Mouse (Mus musculus) urinary bladder, adult 18-20 months (tissue): Measurements from ENCODE around the gene Atp5d.
A peak's percentile ranks its signal among the peaks of the same experiment; 100 is the strongest.

Experiments used
- DNase-seq, 2 experiments: peaks; one replicate each; pipeline ENCODE4 v3.0.0; 2022; ENCODE audit warnings: low spot score in 2 of 2, mixed read lengths in 2 of 2

Gene Atp5d

DNA sequence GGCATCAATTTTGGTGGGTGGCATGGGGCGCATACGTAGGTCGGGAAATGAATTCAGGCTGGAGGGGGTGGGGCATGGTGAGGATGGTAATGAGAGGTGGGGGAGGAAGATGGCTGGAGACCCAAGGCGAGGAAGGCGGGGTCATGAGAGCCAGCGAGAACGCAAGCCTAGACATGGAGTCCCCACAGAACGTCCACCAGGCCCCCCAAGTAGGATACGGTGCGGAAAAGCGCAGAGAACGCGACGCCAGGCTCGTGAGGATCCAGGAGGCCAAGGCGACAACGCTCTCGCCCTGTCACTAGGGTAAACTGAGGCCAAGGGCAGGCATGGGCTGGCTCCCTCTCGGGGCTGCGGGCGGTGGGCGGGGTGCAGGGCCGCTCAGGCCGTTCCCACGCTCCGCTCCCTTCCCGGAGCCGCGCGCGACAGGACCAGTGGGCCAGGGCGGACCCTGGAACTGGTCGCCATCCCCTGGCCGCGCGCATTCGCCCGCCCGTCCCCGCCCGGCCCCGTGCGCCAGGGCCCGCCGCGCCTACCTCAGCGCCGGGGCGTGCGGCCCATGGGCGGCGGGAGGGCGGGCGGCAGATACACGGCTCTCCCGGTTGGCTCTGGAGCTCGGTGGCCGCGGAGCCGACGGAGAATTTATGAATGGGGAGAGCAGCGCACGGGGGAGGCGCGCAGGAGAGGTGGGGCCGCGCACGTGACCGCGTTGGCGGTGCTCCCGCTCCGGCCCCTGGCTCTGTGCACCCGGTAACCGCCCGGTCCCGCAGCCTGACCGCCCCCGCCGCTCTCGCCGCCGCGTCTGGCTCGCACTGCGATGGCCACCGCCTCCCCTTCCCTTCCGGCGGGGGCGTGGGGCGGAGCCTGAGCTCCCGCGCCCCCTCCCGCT lies at the start of gene Atp5d:
Gene Atp5d (plus strand): TSS at position 80 of the 886 bp plus-strand sequence.
- peak in 1 of 2 experiments; percentile 59 for DNase-seq

DNA sequence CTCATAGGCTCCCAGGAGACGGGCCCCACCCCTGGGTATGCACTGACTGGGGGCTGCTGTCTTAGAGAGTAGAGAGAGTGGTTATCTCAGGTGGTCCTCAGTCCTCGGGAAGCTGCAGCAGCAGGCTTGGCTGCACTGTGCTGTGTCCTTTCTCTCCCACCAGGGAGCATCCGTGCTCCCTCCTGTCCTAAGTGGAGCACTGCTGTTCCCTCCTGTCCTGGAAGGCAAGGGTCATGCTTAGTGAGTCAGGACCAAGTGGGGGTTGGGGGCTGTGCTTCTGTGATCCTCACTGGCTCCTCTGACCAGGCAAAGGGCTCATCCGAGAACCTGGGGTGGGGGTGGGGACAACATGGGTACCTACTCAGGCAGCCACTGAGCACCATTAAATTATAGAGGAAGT lies 49.3 kb upstream of the Atp5d start:
- no peak for DNase-seq

DNA sequence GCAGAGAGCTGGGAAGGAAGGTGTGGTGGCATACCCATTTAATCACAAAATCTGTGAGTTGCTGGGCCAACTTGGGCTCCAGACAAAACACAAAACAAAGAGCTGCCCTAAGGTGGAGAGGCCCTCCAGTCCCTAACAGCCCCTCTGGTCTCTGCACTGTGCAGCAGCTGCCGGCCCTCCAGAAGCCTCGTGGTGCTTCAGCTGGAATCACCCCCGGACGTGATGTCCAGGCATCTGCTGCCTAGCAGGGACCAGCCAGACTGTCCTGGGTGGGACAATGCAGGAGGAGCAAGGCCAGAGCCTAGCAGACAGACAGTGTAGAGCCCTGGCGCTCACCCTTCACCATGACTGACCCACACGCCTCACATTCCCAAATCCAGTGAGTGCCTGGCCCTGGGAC lies 46.9 kb upstream of the Atp5d start:
- DNase-seq, result no peak

DNA sequence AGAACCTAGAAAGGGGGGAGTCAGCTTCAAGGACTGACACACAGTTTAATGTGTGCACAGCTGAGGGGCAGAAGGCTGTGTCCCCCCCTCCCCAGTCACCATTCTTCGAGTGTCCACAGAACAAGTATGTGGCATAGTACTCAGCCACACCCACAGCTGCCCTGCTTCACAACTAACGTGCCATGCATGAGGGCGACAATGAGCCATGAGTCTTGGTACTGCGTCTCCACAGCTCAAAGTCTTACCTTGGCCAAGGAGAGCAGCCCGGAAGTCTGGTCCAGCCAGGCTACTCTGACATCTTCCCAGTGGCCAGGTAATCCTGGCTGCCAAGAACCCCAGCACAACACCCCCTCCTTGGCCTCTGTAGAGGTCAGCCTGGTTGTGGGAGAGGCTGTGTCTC lies 45.7 kb upstream of the Atp5d start:
- DNase-seq, result no peak

GRCm38 (mm10) chr10:80094085-80094484 lies 44.3 kb upstream of the Atp5d start:
- no peak for DNase-seq

- no peak for DNase-seq
Observed at GRCm38 (mm10) chr10:80094684-80095083, 43.7 kb upstream of the Atp5d start.

GRCm38 (mm10) chr10:80095547-80095946 lies 42.9 kb upstream of the Atp5d start:
- no peak for DNase-seq

- no peak for DNase-seq
Observed at GRCm38 (mm10) chr10:80097275-80097674, 41.2 kb upstream of the Atp5d start.

GRCm38 (mm10) chr10:80098630-80099029 lies 39.8 kb upstream of the Atp5d start:
- DNase-seq, result no peak

- DNase-seq, result no peak
Observed at GRCm38 (mm10) chr10:80100982-80101381, 37.5 kb upstream of the Atp5d start.

DNA sequence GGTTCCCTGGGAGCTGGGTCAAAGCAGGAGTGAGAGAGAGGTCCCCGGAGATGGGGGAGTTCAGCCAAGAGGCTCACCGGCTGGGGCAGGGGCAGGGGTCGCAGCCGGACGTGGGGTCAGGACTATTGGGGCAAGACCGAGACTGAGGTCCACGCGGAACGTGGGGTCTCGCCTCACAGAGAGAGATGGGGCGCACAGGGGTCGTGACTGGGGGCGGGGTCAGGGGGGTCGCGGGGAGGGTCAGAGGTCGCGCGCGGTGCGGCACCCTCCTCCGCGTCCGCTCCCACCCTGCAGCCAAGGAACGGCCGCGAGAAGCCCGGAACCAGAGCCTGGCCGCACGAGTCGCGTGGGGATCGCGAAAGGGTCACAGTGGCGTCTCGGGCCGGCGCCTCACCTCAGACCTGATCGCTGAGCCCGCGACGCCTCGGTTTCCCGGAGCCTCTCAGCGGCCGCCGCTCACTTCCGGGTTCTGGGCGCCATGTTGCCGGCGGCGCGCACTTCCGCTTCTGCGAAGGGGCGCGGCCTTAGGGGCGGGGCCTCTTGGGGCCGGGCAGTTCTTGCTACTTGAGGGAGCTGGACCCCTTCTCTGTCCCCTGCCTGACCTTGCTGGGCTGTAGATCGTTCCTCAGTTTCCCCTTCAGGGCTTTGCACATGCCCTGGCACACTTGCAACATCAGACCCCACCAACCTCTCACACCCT lies 36.1 kb upstream of the Atp5d start:
- peak; percentile 82 to 85 for DNase-seq

DNA sequence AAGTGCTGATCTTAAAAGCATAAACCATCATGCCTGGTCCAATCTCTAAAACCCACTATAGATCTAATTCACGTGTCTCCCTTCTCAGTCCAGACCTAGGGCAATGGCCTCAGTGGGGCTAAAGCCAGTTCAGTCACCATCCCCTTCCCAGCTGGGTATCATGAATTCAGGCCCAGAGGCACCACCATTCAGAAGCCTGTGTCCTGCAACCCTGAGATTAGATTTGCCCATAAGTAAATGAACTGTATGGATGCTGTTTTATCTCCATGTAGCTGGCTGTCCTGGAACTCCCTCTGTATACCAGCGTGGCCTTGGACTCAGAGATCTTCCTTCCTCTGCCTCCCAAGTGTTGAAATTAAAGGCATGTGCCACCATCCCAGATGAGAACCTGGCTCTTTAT lies 35.4 kb upstream of the Atp5d start:
- DNase-seq, result no peak

DNA sequence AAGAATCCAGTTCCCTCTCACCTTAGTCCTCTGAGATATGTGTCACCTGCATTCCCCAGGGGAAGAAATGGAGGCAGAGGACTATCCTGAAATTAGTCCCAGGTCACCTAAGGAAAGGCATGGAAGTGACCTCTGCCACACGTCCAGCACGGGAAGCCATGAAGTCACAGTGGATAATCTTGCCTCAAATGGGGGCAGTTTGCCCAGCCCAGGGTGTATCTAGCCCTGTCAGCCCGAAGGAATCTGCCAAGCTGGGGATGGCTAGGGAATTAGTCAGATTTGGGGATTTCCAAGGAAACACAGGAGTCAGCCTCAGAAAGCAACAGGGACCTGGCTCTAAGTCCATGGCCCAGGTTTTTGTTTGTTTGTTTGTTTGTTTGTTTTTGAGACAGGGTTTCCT lies 34.3 kb upstream of the Atp5d start:
- no peak for DNase-seq

DNA sequence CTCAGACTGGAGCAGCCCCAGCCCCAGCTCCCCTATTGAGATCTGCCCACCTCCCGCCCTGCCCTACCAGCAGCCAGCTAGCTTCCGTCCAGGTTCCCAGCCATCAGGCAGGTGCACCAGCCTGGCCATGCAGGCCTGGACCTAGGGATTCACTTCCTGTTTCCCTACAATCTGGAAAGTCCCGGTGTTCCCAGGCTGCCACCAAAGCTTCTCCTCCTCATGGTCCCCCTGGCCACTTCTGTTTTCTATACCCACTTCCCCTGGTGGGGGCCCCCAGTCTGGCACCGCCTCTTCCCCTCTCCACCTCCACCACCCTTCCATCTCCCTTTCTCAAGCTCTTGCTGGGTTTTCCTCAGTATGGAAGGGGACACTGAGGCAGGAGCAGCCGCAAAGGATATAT lies 33.0 kb upstream of the Atp5d start, which contains the start of gene Sbno2:
Gene Sbno2 (minus strand): TSS at position 112 of the 400 bp plus-strand sequence.
- no peak for DNase-seq

DNA sequence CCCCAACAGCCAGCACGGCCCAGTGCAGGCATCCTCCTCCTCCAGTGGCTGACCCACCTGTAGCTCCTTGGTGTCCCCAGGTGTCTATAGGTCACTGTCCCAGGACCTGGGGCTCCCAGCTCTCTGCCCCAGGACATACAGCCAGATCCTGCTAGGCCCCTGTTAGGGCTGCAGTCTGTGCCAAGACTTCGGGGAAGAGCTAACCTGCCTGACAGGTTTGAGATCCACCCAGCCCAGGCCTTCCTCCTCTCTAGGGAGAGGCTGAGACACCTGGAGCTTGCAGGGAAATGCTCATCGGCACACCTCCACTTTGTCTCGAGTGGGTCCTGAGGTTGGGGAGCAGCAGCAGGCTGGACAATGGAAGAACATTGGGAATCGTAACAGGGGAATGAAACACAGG lies 32.5 kb upstream of the Atp5d start:
- DNase-seq, result peak in 1 of 2 experiments; percentile 59

GRCm38 (mm10) chr10:80107678-80108077 lies 30.8 kb upstream of the Atp5d start:
- DNase-seq, result no peak

- peak in 1 of 2 experiments; percentile 86 for DNase-seq
Observed at GRCm38 (mm10) chr10:80114341-80115284, 23.8 kb upstream of the Atp5d start.

GRCm38 (mm10) chr10:80115290-80115943 lies 23.0 kb upstream of the Atp5d start, which contains the start of gene Stk11:
Stk11 (plus strand) TSS chr10:80115803.
- DNase-seq, result peak; percentile 90 to 99

GRCm38 (mm10) chr10:80115944-80116335 lies 22.5 kb upstream of the Atp5d start:
- no peak for DNase-seq

- DNase-seq, result no peak
Observed at GRCm38 (mm10) chr10:80116563-80116926, 21.9 kb upstream of the Atp5d start.
